Mouse (Mus musculus) embryonic facial prominence, embryonic 10.5 days (tissue): ENCODE measurements around the gene Abi1. TPM values are rescaled to one million over a fixed set of nuclear protein-coding genes. Genes with fewer than 3 reads are reported as not detected.

Experiments
- DNase-seq: peaks from one replicate; pipeline ENCODE4 v3.0.0-alpha.2; 2017; ENCODE audit warnings: low spot score
- H3K27ac ChIP-seq: fragments of 300-500 bp; sonication (generic); replicated peaks from 2 replicates; pipeline ENCODE4 v1.5.1; 2016; ENCODE audit warnings: mild to moderate bottlenecking
- H3K27me3 ChIP-seq: fragments of 300-500 bp; sonication (generic); replicated peaks from 2 replicates; pipeline ENCODE4 v1.6.1; 2016; ENCODE audit warnings: low read depth, mild to moderate bottlenecking; ENCODE audit not compliant: poor library complexity, severe bottlenecking
- H3K36me3 ChIP-seq: fragments of 300-500 bp; sonication (generic); replicated peaks from 2 replicates; pipeline ENCODE4 v1.6.1; 2016; ENCODE audit warnings: mild to moderate bottlenecking, moderate library complexity
- H3K4me1 ChIP-seq: fragments of 300-500 bp; sonication (generic); 2 replicates; pipeline ENCODE4 v1.6.1; 2016
- H3K4me3 ChIP-seq: fragments of 300-500 bp; sonication (generic); 2 replicates; pipeline ENCODE4 v1.5.1; 2016; ENCODE audit warnings: mild to moderate bottlenecking, moderate library complexity
- H3K9me3 ChIP-seq: fragments of 300-500 bp; sonication (generic); 2 replicates; pipeline ENCODE4 v1.6.1; 2016; ENCODE audit warnings: mild to moderate bottlenecking
- WGBS: fragments of 180-500 bp; shearing (Covaris S2); methylation state at CpG from one replicate; pipeline ENCODE4 v1.1.7; 2016; 5-methylcytosine and 5-hydroxymethylcytosine counted together
- polyA plus RNA-seq: library from polyadenylated mRNA; unstranded; fragments of >200 nt; fragmentation: Nextera tagmentation; extraction: Ambion mirVana; gene quantifications from 2 replicates; pipeline ENCODE4 v1.2.1, GENCODE M21; 2016

Gene Abi1
- polyA plus RNA-seq, 1 experiment from 2014 or later: 38.5 TPM

GRCm38 (mm10) chr2:22999620-23000019 is 40.4 kb downstream of the Abi1 start:
- peaks cover 5% of the 10 kb centered on the region; the same call in 1 of the 2 replicates for H3K4me1 ChIP-seq
- H3K4me3 ChIP-seq: no peak overlapping the region
- 83% methylated on average over 1 of the region's 1 CpGs for WGBS
- no peak for DNase-seq
- H3K9me3 ChIP-seq: no peaks in the 10 kb centered on the region
- H3K27me3 ChIP-seq: no peaks in the 10 kb centered on the region
- H3K36me3 ChIP-seq: peaks cover 3% of the 10 kb centered on the region; the same call in 1 of the 2 replicates
- no peak overlapping the region for H3K27ac ChIP-seq

DNA sequence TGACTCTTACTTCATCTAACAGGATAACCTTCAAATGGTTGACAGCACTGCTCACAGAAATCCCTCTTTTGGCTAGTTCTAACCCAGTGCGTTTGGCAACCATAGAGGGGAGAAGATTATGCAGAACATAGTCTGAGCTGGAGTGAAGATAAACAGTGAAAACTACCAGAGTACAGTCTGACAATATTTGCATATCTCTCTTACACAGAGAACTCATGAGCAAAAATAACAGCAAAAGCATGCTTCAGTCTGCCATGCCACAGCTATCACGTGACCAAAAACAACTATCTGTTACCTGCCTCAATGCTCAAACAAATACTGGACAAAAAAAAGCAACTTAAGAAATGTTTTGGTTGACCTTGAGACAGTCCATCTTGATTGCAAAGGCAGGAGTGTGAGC is 41.2 kb downstream of the Abi1 start:
- Histone ChIP-seq H3K27ac (no peak overlapping the region), H3K4me3 (no peak overlapping the region), H3K36me3 (peaks cover 11% of the 10 kb centered on the region), H3K9me3 (no peaks in the 10 kb centered on the region), H3K27me3 (no peaks in the 10 kb centered on the region), H3K4me1 (peaks cover 5% of the 10 kb centered on the region; the same call in 1 of the 2 replicates)
- 81% methylated on average over 2 of the region's 2 CpGs for WGBS
- DNase-seq: no peak

- H3K9me3 ChIP-seq: no peaks in the 10 kb centered on the region
- H3K27ac ChIP-seq: no peak overlapping the region
- WGBS: 96% methylated on average over 2 of the region's 2 CpGs
- DNase-seq: no peak
- H3K4me1 ChIP-seq: peaks cover 3% of the 10 kb centered on the region; the same call in 1 of the 2 replicates
- no peak overlapping the region for H3K4me3 ChIP-seq
- H3K27me3 ChIP-seq: no peaks in the 10 kb centered on the region
- peaks cover 13% of the 10 kb centered on the region for H3K36me3 ChIP-seq
Observed at GRCm38 (mm10) chr2:22998015-22998414, 42.0 kb downstream of the Abi1 start.

GRCm38 (mm10) chr2:22996071-22996470 is 44.0 kb downstream of the Abi1 start:
- H3K4me1 ChIP-seq: no peaks in the 10 kb centered on the region
- no peaks in the 10 kb centered on the region for H3K9me3 ChIP-seq
- H3K27ac ChIP-seq: no peak overlapping the region
- DNase-seq: no peak
- H3K27me3 ChIP-seq: no peaks in the 10 kb centered on the region
- no peak overlapping the region for H3K4me3 ChIP-seq
- H3K36me3 ChIP-seq: peaks cover 11% of the 10 kb centered on the region

GRCm38 (mm10) chr2:22985973-22986657 is 53.9 kb downstream of the Abi1 start:
- DNase-seq: no peak
- no peak overlapping the region for H3K4me3 ChIP-seq
- H3K36me3 ChIP-seq: no peaks in the 10 kb centered on the region
- 76% methylated on average over 2 of the region's 2 CpGs for WGBS
- H3K4me1 ChIP-seq: 0 out of 2 replicates have a peak, but pooled peaks cover 6% of the 10 kb centered on the region
- no peaks in the 10 kb centered on the region for H3K9me3 ChIP-seq
- no peaks in the 10 kb centered on the region for H3K27me3 ChIP-seq
- H3K27ac ChIP-seq: no peak overlapping the region

GRCm38 (mm10) chr2:22977387-22977973 is 62.6 kb downstream of the Abi1 start:
- H3K36me3 ChIP-seq: no peaks in the 10 kb centered on the region
- no peak for DNase-seq
- WGBS: 69% methylated on average over 3 of the region's 3 CpGs

GRCm38 (mm10) chr2:22962970-22963369 is 77.1 kb downstream of the Abi1 start:
- H3K27me3 ChIP-seq: no peaks in the 10 kb centered on the region
- H3K4me1 ChIP-seq: no peaks in the 10 kb centered on the region
- no peak overlapping the region for H3K27ac ChIP-seq
- H3K9me3 ChIP-seq: no peaks in the 10 kb centered on the region
- no peak for DNase-seq
- 95% methylated on average over 3 of the region's 3 CpGs for WGBS
- H3K4me3 ChIP-seq: no peak overlapping the region
- H3K36me3 ChIP-seq: peaks cover 6% of the 10 kb centered on the region; the same call in 1 of the 2 replicates

More at GRCm38 (mm10) chr2:22977387-22977973, 62.6 kb downstream of the Abi1 start:
- Histone ChIP-seq H3K4me1 (no peaks in the 10 kb centered on the region), H3K4me3 (no peak overlapping the region), H3K27ac (no peak overlapping the region), H3K27me3 (no peaks in the 10 kb centered on the region), H3K9me3 (no peaks in the 10 kb centered on the region)

GRCm38 (mm10) chr2:22962242-22962641 is 77.8 kb downstream of the Abi1 start:
- Histone ChIP-seq H3K9me3 (no peaks in the 10 kb centered on the region), H3K27me3 (no peaks in the 10 kb centered on the region), H3K4me1 (no peaks in the 10 kb centered on the region), H3K4me3 (no peak overlapping the region), H3K36me3 (peaks cover 13% of the 10 kb centered on the region; the same call in 1 of the 2 replicates), H3K27ac (no peak overlapping the region)
- no peak for DNase-seq
- 97% methylated on average over 8 of the region's 8 CpGs for WGBS

DNA sequence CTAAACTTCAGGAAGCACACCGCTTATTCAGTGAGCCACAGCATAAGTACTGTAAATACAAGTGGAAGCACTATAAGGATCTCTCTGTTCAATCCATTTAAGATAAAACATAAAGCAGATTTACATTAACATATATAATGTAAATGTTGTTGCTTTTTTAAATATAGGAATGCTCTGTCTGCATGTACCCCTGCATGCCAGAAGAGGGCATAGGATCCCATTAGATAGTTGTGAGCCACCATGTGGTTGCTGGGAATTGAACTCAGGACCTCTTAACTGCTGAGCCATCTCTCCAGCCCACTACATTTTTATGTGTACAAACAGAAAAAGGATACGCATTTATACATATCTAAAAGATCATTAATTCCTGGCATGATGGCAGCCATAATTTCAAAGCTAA is 78.4 kb downstream of the Abi1 start:
- WGBS: 95% methylated on average over 2 of the region's 2 CpGs
- Histone ChIP-seq H3K27ac (no peak overlapping the region), H3K27me3 (no peaks in the 10 kb centered on the region), H3K36me3 (peaks cover 14% of the 10 kb centered on the region; the same call in 1 of the 2 replicates), H3K4me1 (no peaks in the 10 kb centered on the region), H3K9me3 (no peaks in the 10 kb centered on the region), H3K4me3 (no peak overlapping the region)
- DNase-seq: no peak

DNA sequence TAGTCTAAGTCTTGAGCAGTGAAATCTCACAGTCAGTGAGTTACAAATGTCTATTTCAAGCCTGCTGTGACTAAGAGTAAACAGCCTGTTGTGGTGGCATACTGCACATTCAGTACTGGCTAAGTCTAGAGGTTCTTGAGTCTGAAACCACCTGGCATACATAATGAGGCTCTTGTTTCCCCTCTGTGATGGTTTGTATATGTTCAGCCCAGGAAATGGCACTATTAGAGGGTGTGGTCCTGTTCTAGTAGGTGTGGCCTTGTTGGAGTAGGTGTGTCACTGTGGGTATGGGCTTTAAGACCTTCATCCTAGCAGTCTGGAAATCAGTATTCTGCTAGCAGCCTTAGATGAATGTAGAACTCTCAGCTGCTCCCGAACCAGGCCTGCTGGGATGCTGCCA is 82.6 kb downstream of the Abi1 start:
- no peaks in the 10 kb centered on the region for H3K4me1 ChIP-seq
- no peaks in the 10 kb centered on the region for H3K27me3 ChIP-seq
- WGBS: 79% methylated on average over 1 of the region's 1 CpGs
- DNase-seq: no peak
- H3K27ac ChIP-seq: no peak overlapping the region
- H3K4me3 ChIP-seq: no peak overlapping the region
- no peaks in the 10 kb centered on the region for H3K9me3 ChIP-seq
- peaks cover 14% of the 10 kb centered on the region; the same call in 1 of the 2 replicates for H3K36me3 ChIP-seq

- H3K4me1 ChIP-seq: no peaks in the 10 kb centered on the region
- H3K36me3 ChIP-seq: peaks cover 9% of the 10 kb centered on the region; the same call in 1 of the 2 replicates
- 94% methylated on average over 5 of the region's 5 CpGs for WGBS
- no peaks in the 10 kb centered on the region for H3K9me3 ChIP-seq
- no peak overlapping the region for H3K27ac ChIP-seq
- no peak for DNase-seq
- no peaks in the 10 kb centered on the region for H3K27me3 ChIP-seq
- H3K4me3 ChIP-seq: no peak overlapping the region
Observed at GRCm38 (mm10) chr2:22955914-22956313, 84.1 kb downstream of the Abi1 start.

DNA sequence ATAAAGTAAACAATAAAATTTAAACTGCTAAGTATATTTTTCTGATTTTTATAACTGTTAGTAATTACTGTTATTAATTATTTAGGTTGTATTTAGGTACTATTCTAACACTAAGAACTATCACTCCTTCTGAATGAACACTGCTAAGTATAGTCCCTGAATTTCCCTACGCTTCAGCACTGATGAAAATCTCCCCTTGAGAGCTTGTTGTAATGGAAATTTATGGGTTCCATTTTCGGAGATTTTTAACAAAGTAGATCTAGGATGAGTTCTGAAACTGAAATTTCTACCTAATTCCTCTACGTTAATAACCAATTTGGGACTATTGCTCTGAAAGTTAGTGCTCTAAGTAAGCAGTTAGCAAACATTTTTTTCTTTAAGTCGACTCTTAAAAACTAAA is 85.8 kb downstream of the Abi1 start:
- H3K27ac ChIP-seq: no peak overlapping the region
- H3K36me3 ChIP-seq: peaks cover 13% of the 10 kb centered on the region

GRCm38 (mm10) chr2:22949956-22950355 is 90.1 kb downstream of the Abi1 start:
- no peak overlapping the region for H3K27ac ChIP-seq
- no peak for DNase-seq
- 67% methylated on average over 4 of the region's 4 CpGs for WGBS
- H3K36me3 ChIP-seq: peaks cover 19% of the 10 kb centered on the region
- no peaks in the 10 kb centered on the region for H3K27me3 ChIP-seq
- no peaks in the 10 kb centered on the region for H3K9me3 ChIP-seq
- H3K4me1 ChIP-seq: no peaks in the 10 kb centered on the region
- H3K4me3 ChIP-seq: no peak overlapping the region

More for the DNA sequence above, 85.8 kb downstream of the Abi1 start:
- Histone ChIP-seq H3K4me1 (no peaks in the 10 kb centered on the region), H3K27me3 (no peaks in the 10 kb centered on the region), H3K9me3 (no peaks in the 10 kb centered on the region), H3K4me3 (no peak overlapping the region)
- WGBS: 93% methylated on average over 4 of the region's 4 CpGs
- DNase-seq: no peak
